Mouse (Mus musculus) lung, postnatal 0 days (tissue): ENCODE measurements at regions not wholly inside any gene's neighbourhood (a gene's known extent, or its start where the extent isn't known, plus 50 kb on each side); places are given as distances from the start of the nearest gene placed in this dataset.
A peak's percentile ranks its signal among the peaks of the same experiment; 100 is the strongest.

Experiments used
- ATAC-seq: fragments of 200-750 bp; cut with Nextera tagmentation; 2 replicates; pipeline ENCODE4 v1.8.0; 2017; ENCODE audit warnings: moderate library complexity
- DNase-seq: peaks from one replicate; pipeline ENCODE4 v3.0.0-alpha.2; 2016; ENCODE audit warnings: low spot score
- H3K27ac ChIP-seq: fragments of 300-500 bp; sonication (generic); 2 replicates; pipeline ENCODE4 v1.5.1; 2014; ENCODE audit warnings: antibody characterized with exemption, mild to moderate bottlenecking, low read length, mixed read lengths
- H3K27me3 ChIP-seq: fragments of 300-500 bp; sonication (generic); replicated peaks from 2 replicates; pipeline ENCODE4 v1.6.1; 2014; ENCODE audit warnings: low read length, mixed read lengths; ENCODE audit not compliant: insufficient read depth
- H3K36me3 ChIP-seq: fragments of 300-500 bp; sonication (generic); 2 replicates; pipeline ENCODE4 v1.6.1; 2014; ENCODE audit warnings: low read length, mixed read lengths; ENCODE audit not compliant: insufficient read depth
- H3K4me1 ChIP-seq: fragments of 300-500 bp; sonication (generic); 2 replicates; pipeline ENCODE4 v1.6.1; 2014; ENCODE audit warnings: antibody characterized with exemption, low read depth, low read length, mixed read lengths; ENCODE audit not compliant: insufficient read depth
- H3K4me2 ChIP-seq: fragments of 300-500 bp; sonication (generic); replicated peaks from 2 replicates; pipeline ENCODE4 v1.6.1; 2014; ENCODE audit warnings: low read depth, mild to moderate bottlenecking, low read length, moderate library complexity, mixed read lengths
- H3K4me3 ChIP-seq: fragments of 300-500 bp; sonication (generic); 2 replicates; pipeline ENCODE4 v1.5.1; 2014; ENCODE audit warnings: low read depth, low read length
- H3K9ac ChIP-seq: fragments of 300-500 bp; sonication (generic); replicated peaks from 2 replicates; pipeline ENCODE4 v1.6.1; 2014; ENCODE audit warnings: low read depth, mild to moderate bottlenecking
- H3K9me3 ChIP-seq: fragments of 300-500 bp; sonication (generic); 2 replicates; pipeline ENCODE4 v1.6.1; 2016; ENCODE audit warnings: low read length, mixed read lengths
- CTCF ChIP-seq: IDR thresholded peaks from 2 replicates; pipeline ENCODE4 v1.5.1; 2016; ENCODE audit warnings: antibody characterized with exemption, mild to moderate bottlenecking
- EP300 ChIP-seq: IDR thresholded peaks from 2 replicates; pipeline ENCODE4 v1.6.1; 2016; ENCODE audit warnings: antibody characterized with exemption, mild to moderate bottlenecking, control low read depth
- WGBS: fragments of 180-500 bp; shearing (Covaris S2); extraction: QIAGEN DNeasy Blood & Tissue Kit; methylation state at CpG from one replicate; pipeline ENCODE4 v1.1.7; 2014; 5-methylcytosine and 5-hydroxymethylcytosine counted together

- Histone ChIP-seq H3K36me3 (no peaks in the 10 kb centered on the region), H3K4me3 (no peak overlapping the region), H3K9me3 (no peaks in the 10 kb centered on the region), H3K4me2 (no peak overlapping the region), H3K27ac (no peak overlapping the region), H3K4me1 (no peaks in the 10 kb centered on the region), H3K9ac (no peak overlapping the region), H3K27me3 (no peaks in the 10 kb centered on the region)
- DNase-seq (no peak), ATAC-seq (no peak)
- WGBS = 86% methylated on average over 2 of the region's 2 CpGs
- no peak for TF ChIP-seq CTCF
- no peak for TF ChIP-seq EP300
Measured at GRCm38 (mm10) chr1:43292561-43292960, 95.8 kb upstream of the Fhl2 start.

GRCm38 (mm10) chr1:43294221-43295012, 97.6 kb upstream of the Fhl2 start:
- H3K9me3 ChIP-seq = no peaks in the 10 kb centered on the region
- no peak overlapping the region for H3K4me3 ChIP-seq
- TF ChIP-seq CTCF (no peak), EP300 (no peak)
- no peaks in the 10 kb centered on the region for H3K4me1 ChIP-seq
- H3K36me3 ChIP-seq = no peaks in the 10 kb centered on the region
- no peak overlapping the region for H3K4me2 ChIP-seq
- DNase-seq (no peak), ATAC-seq (no peak)
- WGBS = 83% methylated on average over 11 of the region's 11 CpGs
- no peaks in the 10 kb centered on the region for H3K27me3 ChIP-seq
- no peak overlapping the region for H3K9ac ChIP-seq
- no peak overlapping the region for H3K27ac ChIP-seq

GRCm38 (mm10) chr1:43297579-43297978, 100.8 kb upstream of the Fhl2 start:
- H3K4me3 ChIP-seq = no peak overlapping the region
- no peaks in the 10 kb centered on the region for H3K9me3 ChIP-seq
- H3K4me1 ChIP-seq = no peaks in the 10 kb centered on the region
- H3K27ac ChIP-seq = no peak overlapping the region
- WGBS = 61% methylated on average over 2 of the region's 2 CpGs
- ATAC-seq (no peak), DNase-seq (no peak)
- TF ChIP-seq EP300 (no peak), CTCF (no peak)
- no peak overlapping the region for H3K9ac ChIP-seq
- H3K36me3 ChIP-seq = no peaks in the 10 kb centered on the region
- no peaks in the 10 kb centered on the region for H3K27me3 ChIP-seq
- no peak overlapping the region for H3K4me2 ChIP-seq

- DNase-seq = no peak
- H3K4me1 ChIP-seq = no peaks in the 10 kb centered on the region
- H3K4me3 ChIP-seq = no peak overlapping the region
- no peak overlapping the region for H3K27ac ChIP-seq
- no peaks in the 10 kb centered on the region for H3K9me3 ChIP-seq
- no peak overlapping the region for H3K9ac ChIP-seq
- H3K27me3 ChIP-seq = no peaks in the 10 kb centered on the region
- 89% methylated on average over 3 of the region's 3 CpGs for WGBS
- no peak for ATAC-seq
- TF ChIP-seq EP300 = no peak
- no peak for TF ChIP-seq CTCF
- no peak overlapping the region for H3K4me2 ChIP-seq
- H3K36me3 ChIP-seq = no peaks in the 10 kb centered on the region
Measured at GRCm38 (mm10) chr1:43298746-43299145, 102.0 kb upstream of the Fhl2 start.

- TF ChIP-seq EP300 (no peak), CTCF (peak; percentile 93)
Measured at GRCm38 (mm10) chr1:43299490-43300302, 102.9 kb upstream of the Fhl2 start.

GRCm38 (mm10) chr1:43300676-43301075, 103.9 kb upstream of the Fhl2 start:
- TF ChIP-seq EP300 (no peak), CTCF (no peak)
- WGBS = 90% methylated on average over 5 of the region's 5 CpGs
- DNase-seq = no peak
- no peaks in the 10 kb centered on the region for H3K36me3 ChIP-seq
- ATAC-seq = no peak
- H3K27ac ChIP-seq = no peak overlapping the region
- no peaks in the 10 kb centered on the region for H3K4me1 ChIP-seq
- no peak overlapping the region for H3K4me2 ChIP-seq
- no peaks in the 10 kb centered on the region for H3K9me3 ChIP-seq
- no peak overlapping the region for H3K9ac ChIP-seq
- H3K4me3 ChIP-seq = no peak overlapping the region
- no peaks in the 10 kb centered on the region for H3K27me3 ChIP-seq

More at GRCm38 (mm10) chr1:43299490-43300302, 102.9 kb upstream of the Fhl2 start:
- H3K4me3 ChIP-seq = no peak overlapping the region
- no peaks in the 10 kb centered on the region for H3K36me3 ChIP-seq
- 40% methylated on average over 7 of the region's 7 CpGs for WGBS
- DNase-seq (peak; percentile 85), ATAC-seq (peak; percentile 54; the same call in 1 of the 2 replicates)
- no peaks in the 10 kb centered on the region for H3K9me3 ChIP-seq
- no peaks in the 10 kb centered on the region for H3K27me3 ChIP-seq
- no peaks in the 10 kb centered on the region for H3K4me1 ChIP-seq
- no peak overlapping the region for H3K9ac ChIP-seq
- no peak overlapping the region for H3K4me2 ChIP-seq
- H3K27ac ChIP-seq = no peak overlapping the region
